Mouse (Mus musculus): ENCODE measurements around the gene Inhbc.
"Not testable (repeated sequence)": the region's sequence is repeated elsewhere in the genome, so short reads cannot be mapped to it uniquely, and the experiment has no call there.

Inhbc gene

DNA sequence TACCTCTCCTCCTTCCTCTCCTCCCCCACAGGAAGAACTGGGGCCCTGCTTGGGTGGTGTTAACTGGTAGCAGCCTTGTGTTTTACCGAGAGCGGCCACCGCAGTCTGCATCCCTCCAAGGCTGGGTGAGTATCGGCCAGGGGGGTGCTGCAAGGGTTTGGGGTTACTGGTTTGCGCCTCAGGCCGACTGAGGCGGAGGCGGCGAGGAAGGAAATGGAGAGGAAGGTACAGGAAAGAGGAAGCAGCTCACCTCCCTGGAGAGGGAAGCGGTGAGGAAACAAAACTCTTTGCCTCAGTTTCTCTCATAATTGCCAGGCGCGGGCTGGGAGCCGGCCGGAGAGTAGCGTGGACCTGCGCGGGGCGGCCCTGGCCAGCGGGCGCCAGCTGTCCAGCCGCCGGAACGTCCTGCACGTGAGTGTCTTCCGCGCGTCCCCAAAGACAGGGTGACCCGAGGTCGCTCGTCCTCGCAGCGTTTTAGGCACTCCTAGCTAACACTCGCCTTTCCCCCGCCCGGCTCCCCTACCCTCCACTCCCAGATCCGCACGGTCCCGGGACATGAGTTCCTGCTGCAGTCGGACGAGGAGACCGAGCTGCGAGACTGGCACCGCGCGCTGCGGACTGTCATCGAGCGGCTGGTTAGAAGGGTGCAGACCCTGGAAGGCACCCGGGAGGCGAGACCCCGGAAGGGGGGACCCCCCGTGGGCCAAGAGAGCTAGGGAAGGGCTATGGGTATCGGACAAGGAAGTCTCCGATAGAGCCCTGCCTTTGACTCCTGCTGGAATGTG is 44.0 kb downstream of the Inhbc start:
- no peak for DNase-seq (ENCODE audit: low read depth)

DNA sequence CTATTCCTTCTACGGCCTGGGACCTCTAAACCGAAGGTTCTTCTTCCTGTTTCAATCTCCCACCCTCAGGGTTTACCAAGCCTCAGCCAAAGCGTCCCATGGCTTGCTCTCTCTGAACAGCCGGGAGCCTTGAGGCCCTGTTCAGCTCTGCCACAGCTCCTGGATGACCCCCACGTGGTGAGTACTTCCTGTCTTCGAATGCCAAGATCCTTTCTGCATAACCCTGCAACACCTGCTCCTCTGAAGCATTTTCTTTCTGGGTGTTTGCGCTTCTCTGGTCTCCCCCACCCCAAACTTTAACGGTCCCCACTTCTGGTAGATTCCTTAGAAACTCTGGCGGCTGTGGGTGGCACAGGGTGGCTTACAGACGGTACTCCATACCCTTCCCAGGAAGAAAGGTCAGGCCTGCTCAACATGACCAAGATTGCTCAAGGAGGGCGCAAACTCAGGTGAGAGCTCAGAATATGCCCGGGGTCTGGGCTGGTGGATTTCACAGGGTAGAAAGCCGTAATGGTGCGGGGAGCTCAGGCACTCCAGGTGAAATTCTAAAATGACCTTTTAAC is 44.7 kb downstream of the Inhbc start:
- DNase-seq (ENCODE audit: low read depth) = no peak

- DNase-seq (ENCODE audit: low read depth) = peak; percentile 89
Measured at GRCm38 (mm10) chr10:127324495-127324894, 45.7 kb downstream of the Inhbc start.

DNA sequence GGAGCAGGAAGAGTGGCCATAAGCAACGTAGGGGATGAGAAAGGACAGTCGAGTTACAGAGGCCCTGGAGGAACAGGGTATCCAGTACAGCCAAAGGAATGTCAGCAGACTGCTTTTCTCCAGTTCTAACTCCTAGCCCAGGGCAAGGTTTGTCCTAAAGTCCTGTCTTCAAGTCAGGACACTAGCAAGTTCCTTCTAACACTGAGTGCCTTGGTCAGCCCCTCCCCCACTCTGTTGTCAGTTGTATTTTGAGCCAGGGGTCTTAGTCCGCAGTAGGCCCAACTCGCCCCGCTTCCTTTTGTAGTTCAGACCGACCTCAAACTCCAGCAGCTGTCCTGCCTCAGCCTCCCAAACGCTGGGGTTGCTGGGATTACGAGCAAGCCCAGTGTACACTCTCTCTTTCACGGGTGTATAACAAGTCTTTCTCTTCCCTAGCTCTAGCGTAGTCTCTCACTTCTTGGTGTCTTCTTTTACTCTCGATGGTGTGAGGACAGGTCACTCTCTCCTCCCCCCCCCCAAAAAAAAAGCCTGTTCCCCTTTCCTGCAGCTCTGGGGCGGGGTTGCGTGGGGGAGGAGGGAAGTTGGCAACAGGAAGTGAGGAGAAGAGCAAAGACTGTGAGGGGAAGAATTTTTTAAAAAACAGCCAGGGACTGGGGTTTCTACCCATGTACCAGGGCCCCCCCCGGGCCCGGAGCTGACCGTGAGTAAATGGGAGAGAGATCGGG is 46.9 kb downstream of the Inhbc start:
- peak; percentile 69 for DNase-seq (ENCODE audit: low read depth)

DNA sequence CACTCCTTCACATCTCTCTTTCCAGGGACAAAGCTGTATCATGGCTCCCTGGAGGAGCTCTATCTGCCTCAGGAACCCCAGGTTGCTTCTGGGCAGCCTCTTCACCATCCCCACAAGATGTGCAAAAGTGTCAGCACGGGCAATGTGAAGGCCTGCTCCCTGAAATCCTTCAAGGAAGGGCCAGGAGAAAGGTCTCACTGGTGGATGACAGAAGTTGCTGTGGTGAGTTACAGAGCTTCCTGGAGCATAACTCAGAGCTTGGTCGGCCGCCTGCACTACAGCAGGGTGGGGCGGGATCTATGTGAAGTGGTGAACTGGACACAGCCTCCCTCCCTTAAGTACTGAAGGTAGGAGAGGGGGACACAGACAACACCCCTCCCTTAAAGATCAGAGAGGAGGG is 47.6 kb downstream of the Inhbc start:
- no peak for DNase-seq (ENCODE audit: low read depth)

- DNase-seq (ENCODE audit: low read depth) = no peak
Measured at GRCm38 (mm10) chr10:127322178-127322577, 48.1 kb downstream of the Inhbc start.

- no peak for DNase-seq (ENCODE audit: low read depth)
Measured at GRCm38 (mm10) chr10:127321621-127322020, 48.6 kb downstream of the Inhbc start, which contains the start of gene Arhgap9. Gene Arhgap9 (plus strand): TSS chr10:127321964.

DNA sequence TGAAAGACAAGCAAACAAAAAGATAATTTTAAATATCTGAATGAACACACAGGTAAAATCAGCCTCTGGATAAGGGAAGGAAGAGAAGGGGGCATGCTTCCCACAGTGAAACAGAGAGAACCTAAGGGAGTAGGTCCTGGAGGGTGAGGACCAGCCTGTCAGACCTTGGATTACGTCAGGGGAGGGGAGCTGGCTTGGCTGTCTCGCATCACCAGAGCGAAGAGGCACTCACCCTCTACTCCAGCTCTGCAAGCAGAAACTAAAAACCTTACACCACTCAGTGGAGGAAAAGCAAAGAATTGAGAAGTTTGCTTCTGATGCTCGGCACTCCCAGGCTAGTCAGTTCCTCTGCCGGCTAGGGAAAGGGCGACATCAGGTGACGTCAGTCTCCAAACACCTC is 50.3 kb downstream of the Inhbc start:
- no peak for DNase-seq (ENCODE audit: low read depth)

DNA sequence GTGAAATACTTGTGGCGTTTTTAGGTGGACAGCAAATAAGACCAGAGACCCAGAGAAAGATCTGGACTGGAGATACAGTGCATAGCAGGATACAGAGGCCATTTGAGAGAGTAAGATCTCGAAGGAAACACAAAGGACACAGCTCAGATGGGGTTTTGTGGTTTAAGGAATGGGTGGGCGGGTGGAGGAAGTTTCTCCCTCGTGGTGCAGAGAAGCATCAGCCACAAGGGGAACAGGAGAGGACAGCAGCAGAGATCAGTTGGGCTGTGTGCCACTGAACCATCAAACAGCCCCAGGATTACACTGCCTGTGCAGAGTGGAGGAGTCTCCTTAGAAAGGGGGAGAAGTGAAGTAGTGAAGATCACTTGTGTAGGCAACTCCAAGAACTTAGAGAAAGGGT is 52.2 kb downstream of the Inhbc start:
- peak; percentile 37 for DNase-seq (ENCODE audit: low read depth)

DNA sequence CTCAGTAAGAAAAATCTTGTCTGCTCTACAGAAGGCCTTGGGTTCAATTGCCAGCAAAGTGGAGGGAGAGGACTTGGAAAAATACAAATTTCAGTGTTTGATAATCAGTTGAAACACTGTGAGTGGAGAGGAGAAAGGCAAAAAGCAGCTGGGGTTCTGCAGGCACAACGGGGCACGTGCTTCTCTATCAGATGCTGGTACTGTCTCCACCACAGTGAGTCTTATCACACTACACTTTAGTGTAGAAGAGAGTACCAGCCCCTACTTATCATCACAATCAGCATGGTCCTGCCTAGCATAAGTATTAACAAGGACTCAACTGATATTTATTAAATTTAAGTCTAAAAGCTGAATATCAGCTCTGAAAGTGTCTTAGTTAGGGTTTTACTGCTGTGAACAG is 53.0 kb downstream of the Inhbc start:
- no peak for DNase-seq (ENCODE audit: low read depth)

GRCm38 (mm10) chr10:127314950-127315349 is 55.3 kb downstream of the Inhbc start:
- not testable (repeated sequence) for DNase-seq (ENCODE audit: low read depth)

DNA sequence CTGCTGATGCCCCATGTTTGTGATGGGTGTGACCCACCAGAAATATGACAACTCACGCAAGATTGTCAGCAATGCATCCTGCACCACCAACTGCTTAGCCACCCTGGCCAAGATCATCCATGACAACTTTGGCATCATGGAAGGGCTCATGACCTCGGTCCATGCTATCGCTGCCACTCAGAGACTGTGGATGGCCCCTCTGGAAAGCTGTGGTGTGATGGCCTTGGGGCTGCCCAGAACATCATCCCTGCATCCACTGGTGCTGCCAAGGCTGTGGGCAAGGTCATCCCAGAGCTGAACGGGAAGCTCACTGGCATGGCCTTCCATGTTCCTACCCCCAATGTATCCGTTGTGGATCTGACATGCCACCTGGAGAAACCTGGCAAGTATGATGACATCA is 56.7 kb downstream of the Inhbc start:
- DNase-seq (ENCODE audit: low read depth) = not testable (repeated sequence)

DNA sequence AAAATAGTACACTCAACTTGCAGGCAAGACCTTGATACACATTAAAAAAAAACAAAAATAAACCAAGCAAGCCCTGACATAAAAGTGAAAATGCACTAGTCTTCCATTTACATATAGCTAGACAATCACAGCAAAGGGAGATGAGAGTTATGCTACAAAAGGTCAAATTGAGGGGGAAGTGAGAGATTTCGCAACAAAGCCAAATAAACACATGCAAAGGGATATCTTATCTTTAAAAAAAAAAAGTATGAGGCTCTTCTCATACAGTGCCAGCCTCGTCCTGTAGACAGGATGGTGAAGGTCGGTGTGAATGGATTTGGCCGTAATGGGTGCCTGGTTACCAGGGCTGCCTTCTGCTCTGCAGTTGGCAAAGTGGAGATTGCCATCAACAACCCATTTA is 57.4 kb downstream of the Inhbc start:
- DNase-seq (ENCODE audit: low read depth) = peak; percentile 76

DNA sequence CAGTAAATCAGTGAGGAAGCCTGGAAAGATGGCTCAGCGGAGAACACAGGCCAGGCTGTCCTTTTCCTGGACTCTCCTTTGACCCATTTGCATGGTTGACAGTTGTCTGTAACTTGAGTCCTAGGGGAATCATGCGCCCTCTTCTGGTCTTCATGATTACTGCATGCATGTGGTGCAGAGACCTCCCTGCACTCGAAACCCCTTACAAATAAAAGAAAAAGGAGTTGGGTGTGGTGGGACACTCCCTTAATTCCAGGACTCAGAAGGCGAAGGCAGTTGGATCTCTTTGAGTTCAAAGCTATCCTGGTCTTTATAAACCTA is 57.9 kb downstream of the Inhbc start:
- peak; percentile 91 for DNase-seq (ENCODE audit: low read depth)

DNA sequence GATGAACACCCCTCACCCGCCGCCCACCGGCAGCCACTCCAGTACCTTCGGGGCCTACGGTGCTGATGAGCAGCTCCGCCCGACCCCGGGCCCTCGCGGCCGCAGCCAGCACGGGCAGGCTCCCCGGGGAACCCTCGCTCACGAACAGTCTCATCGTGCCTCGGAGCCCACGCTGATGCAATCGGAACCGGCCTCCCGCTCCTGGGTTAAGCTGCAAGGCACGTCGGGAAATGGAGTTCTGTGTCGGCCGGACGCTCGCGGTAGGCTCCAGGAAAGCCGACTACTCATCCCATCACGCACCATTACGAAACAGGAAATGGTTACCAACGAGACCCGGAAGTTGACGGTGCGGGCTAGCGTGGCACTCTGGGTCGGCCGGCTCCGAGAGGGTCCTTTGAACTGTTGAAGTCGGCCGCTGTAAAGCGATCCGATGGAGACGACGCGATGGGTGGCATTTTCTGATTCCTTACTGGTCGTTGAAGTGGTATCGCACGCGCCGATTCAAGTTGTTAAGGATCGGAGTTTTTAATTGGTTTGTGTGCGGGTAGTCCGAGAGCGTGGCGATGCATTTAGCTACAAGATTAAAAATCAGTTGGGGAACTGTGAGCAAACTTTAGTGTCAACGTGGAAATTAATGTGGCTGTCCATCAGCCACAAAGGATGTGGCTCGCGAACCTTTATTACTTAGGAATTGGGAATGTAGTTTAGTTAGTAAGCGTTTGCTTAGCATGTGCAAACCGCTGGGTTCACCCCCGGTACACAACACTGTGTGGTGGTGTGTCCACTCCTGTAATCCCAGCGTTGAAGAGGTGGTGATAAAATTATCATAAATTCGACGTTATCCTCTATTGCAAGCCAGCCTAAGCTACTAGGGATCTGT is 58.5 kb downstream of the Inhbc start, which contains the start of gene Mars:
Mars (minus strand) TSS at position 311 of the 880 bp plus-strand sequence.
- DNase-seq (ENCODE audit: low read depth) = peak; percentile 97

- peak; percentile 81 for DNase-seq (ENCODE audit: low read depth)
Measured at GRCm38 (mm10) chr10:127310523-127311475, 59.4 kb downstream of the Inhbc start.

DNA sequence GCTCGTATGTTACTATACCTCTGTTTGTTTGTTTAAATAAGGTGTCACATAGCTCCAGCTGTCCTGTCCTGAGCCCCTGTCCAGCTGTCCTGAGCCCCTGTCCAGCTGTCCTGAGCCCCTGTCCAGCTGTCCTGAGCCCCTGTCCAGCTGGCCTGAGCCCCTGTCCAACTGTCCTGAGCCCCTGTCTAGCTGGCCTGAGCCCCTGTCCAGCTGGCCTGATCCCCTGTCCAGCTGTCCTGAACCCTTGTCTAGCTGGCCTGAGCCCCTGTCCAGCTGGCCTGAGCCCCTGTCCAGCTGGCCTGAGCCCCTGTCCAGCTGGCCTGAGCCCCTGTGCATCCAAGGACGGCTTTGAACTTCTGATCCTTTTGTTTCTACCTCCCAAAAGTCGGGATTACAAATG is 61.1 kb downstream of the Inhbc start:
- not testable (repeated sequence) for DNase-seq (ENCODE audit: low read depth)
